25 mouse cellular contexts compared by ENCODE assay signal in genomic region chr14:47196711-47197110, GRCm38 (mm10). TPM values are rescaled to one million over a fixed set of nuclear protein-coding genes. Genes with fewer than 3 reads are reported as not detected.
DNase-seq lines count a peak whose midpoint lies in the region; ATAC-seq and TF ChIP-seq lines count a peak whose summit lies in the region.
"Had no signal": no experiment of that assay in that cellular context is flagged by ENCODE, and none has a peak within 500 bp of the region (broad histone marks: within the 10 kb centered on the region; RNA-seq: fewer than 3 reads in every experiment).

No protein-coding gene starts in this region.

- 0 out of 2 replicates have a peak, but pooled peaks have one; percentile 6 for ATAC-seq in forebrain, postnatal 0 days
- no peak for ATAC-seq in forebrain, embryonic 14.5 days
- ATAC-seq in liver, postnatal 0 days, result peak; percentile 61
- ATAC-seq: activated CD4-positive, CD25-positive, alpha-beta regulatory T cell, adult 4 months; CD4-positive, CD25-positive, alpha-beta regulatory T cell, adult 4 months; forebrain, embryonic 13.5 days; Patski had no signal

- H3K4me1 ChIP-seq in forebrain, postnatal 0 days (ENCODE audit: insufficient read depth), result no peaks in the 10 kb centered on the region
- H3K4me1 ChIP-seq in forebrain, embryonic 14.5 days (ENCODE audit: control insufficient read depth, insufficient read depth, low read length), result no peaks in the 10 kb centered on the region
- H3K4me1 ChIP-seq in liver, postnatal 0 days (ENCODE audit: insufficient read depth), result no peaks in the 10 kb centered on the region
- H3K4me1 ChIP-seq: embryonic facial prominence, embryonic 13.5 days; embryonic facial prominence, embryonic 15.5 days; forebrain, embryonic 13.5 days had no signal

- H3K9me3 ChIP-seq in forebrain, postnatal 0 days (ENCODE audit: low read length), result no peaks in the 10 kb centered on the region
- no peaks in the 10 kb centered on the region for H3K9me3 ChIP-seq in forebrain, embryonic 14.5 days (replicated peaks; ENCODE audit: control insufficient read depth, low read length)
- no peaks in the 10 kb centered on the region for H3K9me3 ChIP-seq in liver, postnatal 0 days (ENCODE audit: low read length)
- H3K9me3 ChIP-seq: embryonic facial prominence, embryonic 13.5 days; embryonic facial prominence, embryonic 15.5 days; forebrain, embryonic 13.5 days; G1E had no signal

- H3K4me2 ChIP-seq in forebrain, postnatal 0 days (ENCODE audit: low read depth), result no peak overlapping the region
- H3K4me2 ChIP-seq in forebrain, embryonic 14.5 days (ENCODE audit: low read length), result no peak overlapping the region
- no peak overlapping the region for H3K4me2 ChIP-seq in liver, postnatal 0 days (ENCODE audit: low read depth, low read length)
- H3K4me2 ChIP-seq: embryonic facial prominence, embryonic 13.5 days; embryonic facial prominence, embryonic 15.5 days; forebrain, embryonic 13.5 days had no signal

- TF ChIP-seq EP300 in liver, postnatal 0 days (IDR thresholded peaks at IDR 0.05; ENCODE audit: low read depth), result 0 out of 2 replicates have a peak, but pooled peaks have one; percentile 23

- H3K4me3 ChIP-seq in forebrain, postnatal 0 days (ENCODE audit: low read depth, low read length), result no peak overlapping the region
- H3K4me3 ChIP-seq in forebrain, embryonic 14.5 days (ENCODE audit: low read depth, low read length), result no peak overlapping the region
- no peak overlapping the region; the same call in 1 of the 2 replicates for H3K4me3 ChIP-seq in layer of hippocampus, adult 2 months
- no peak overlapping the region for H3K4me3 ChIP-seq in liver, postnatal 0 days (ENCODE audit: low read depth, low read length)
- H3K4me3 ChIP-seq: embryonic facial prominence, embryonic 13.5 days; embryonic facial prominence, embryonic 15.5 days; erythroblast, embryonic 14.5 days; forebrain, embryonic 13.5 days had no signal

- no peak for TF ChIP-seq CTCF in forebrain, postnatal 0 days (IDR thresholded peaks at IDR 0.05; ENCODE audit: low read depth)
- TF ChIP-seq CTCF in layer of hippocampus, adult 2 months (conservative IDR thresholded peaks at IDR 0.05), result no peak
- TF ChIP-seq CTCF in liver, postnatal 0 days (IDR thresholded peaks at IDR 0.05; ENCODE audit: low read depth), result no peak

- no peaks in the 10 kb centered on the region for H3K36me3 ChIP-seq in forebrain, postnatal 0 days (ENCODE audit: insufficient read depth)
- H3K36me3 ChIP-seq in forebrain, embryonic 14.5 days (ENCODE audit: control insufficient read depth, insufficient read depth, low read length), result no peaks in the 10 kb centered on the region
- H3K36me3 ChIP-seq in liver, postnatal 0 days (replicated peaks; ENCODE audit: insufficient read depth, low read length), result no peaks in the 10 kb centered on the region
- H3K36me3 ChIP-seq: embryonic facial prominence, embryonic 13.5 days; embryonic facial prominence, embryonic 15.5 days; G1E had no signal

- no peak overlapping the region for H3K27ac ChIP-seq in forebrain, postnatal 0 days (ENCODE audit: low read depth, low read length)
- H3K27ac ChIP-seq in forebrain, embryonic 14.5 days (ENCODE audit: low read depth, low read length), result no peak overlapping the region
- H3K27ac ChIP-seq in layer of hippocampus, adult 2 months, result peak overlapping the region; percentile 58; the same call in 1 of the 2 replicates
- no peak overlapping the region for H3K27ac ChIP-seq in liver, postnatal 0 days (ENCODE audit: low read depth)
- H3K27ac ChIP-seq: embryonic facial prominence, embryonic 13.5 days; embryonic facial prominence, embryonic 15.5 days; forebrain, embryonic 13.5 days had no signal

- 83% methylated on average over 8 of the region's 8 CpGs for WGBS in forebrain, postnatal 0 days
- WGBS in forebrain, embryonic 14.5 days, result 83% methylated on average over 8 of the region's 8 CpGs
- 53% methylated on average over 8 of the region's 8 CpGs for WGBS in liver, postnatal 0 days (ENCODE audit: insufficient replicate concordance)

- H3K27me3 ChIP-seq in forebrain, postnatal 0 days (ENCODE audit: insufficient read depth, low read length), result no peaks in the 10 kb centered on the region
- no peaks in the 10 kb centered on the region for H3K27me3 ChIP-seq in forebrain, embryonic 14.5 days (replicated peaks; ENCODE audit: control insufficient read depth, insufficient read depth, low read length)
- H3K27me3 ChIP-seq in liver, postnatal 0 days (ENCODE audit: insufficient read depth, low read length), result no peaks in the 10 kb centered on the region
- H3K27me3 ChIP-seq: CH12.LX; embryonic facial prominence, embryonic 15.5 days; forebrain, embryonic 13.5 days had no signal

- no peak overlapping the region for H3K9ac ChIP-seq in forebrain, postnatal 0 days
- H3K9ac ChIP-seq in forebrain, embryonic 14.5 days (ENCODE audit: low read length), result no peak overlapping the region
- H3K9ac ChIP-seq in liver, postnatal 0 days (replicated peaks), result no peak overlapping the region
- H3K9ac ChIP-seq: embryonic facial prominence, embryonic 13.5 days; embryonic facial prominence, embryonic 15.5 days; forebrain, embryonic 13.5 days had no signal

- DNase-seq in forebrain, postnatal 0 days, result no peak
- no peak for DNase-seq in forebrain, embryonic 14.5 days (ENCODE audit: low spot score)
- no peak for DNase-seq in layer of hippocampus, adult 2 months (ENCODE audit: low spot score in 2 of 2)
- DNase-seq in layer of hippocampus, postnatal 25 days (ENCODE audit: extremely low spot score in 1 of 2, low spot score in 1 of 2), result no peak
- no peak for DNase-seq in liver, postnatal 0 days
- DNase-seq in liver, result no peak
- DNase-seq: adrenal gland, adult 8-10 months; adrenal gland, postnatal 14 days; B cell, adult 2 months; cerebellum, adult 11 months; cerebellum, adult 18-20 months; cerebellum, adult 8-10 months; cerebellum, adult 9-11 months; cerebellum, postnatal 14 days; cerebellum, postnatal 36 days; embryo, embryonic 11 days had no signal

RNA-seq across cellular contexts. Expression of gene Gch1, which starts 7.5 kb away (rescaled TPM):
- total RNA-seq in forebrain, postnatal 0 days (2014; rRNA removed), result 3.7 and 3.8 TPM in 2 replicates
- polyA plus RNA-seq in forebrain, postnatal 0 days (2015; fragmentation: Nextera tagmentation; extraction: Ambion mirVana), result 1.5 and 1.7 TPM in 2 replicates
- 2.0 TPM in 2 replicates for polyA plus RNA-seq in forebrain, embryonic 14.5 days (2014; fragmentation: Nextera tagmentation; extraction: Ambion mirVana)
- 1 to 10 TPM; 1.1 to 1.9 TPM for total RNA-seq in layer of hippocampus, adult 2 months (2021)
- total RNA-seq in layer of hippocampus, postnatal 25 days (2021), result 1 to 10 TPM; 1.5 to 1.8 TPM
- 29.6 and 38.3 TPM in 2 replicates for polyA plus RNA-seq in liver, postnatal 0 days (2015; fragmentation: Nextera tagmentation; extraction: Ambion mirVana)
